Mouse (Mus musculus) cerebellum, adult 11 months (tissue): ENCODE data around the gene Ndrg3.
"Not testable (repeated sequence)": the region's sequence is repeated elsewhere in the genome, so short reads cannot be mapped to it uniquely, and the experiment has no call there.

Experiments used
- DNase-seq: peaks from one replicate; pipeline ENCODE4 v3.0.0; 2022

Ndrg3 gene

DNA sequence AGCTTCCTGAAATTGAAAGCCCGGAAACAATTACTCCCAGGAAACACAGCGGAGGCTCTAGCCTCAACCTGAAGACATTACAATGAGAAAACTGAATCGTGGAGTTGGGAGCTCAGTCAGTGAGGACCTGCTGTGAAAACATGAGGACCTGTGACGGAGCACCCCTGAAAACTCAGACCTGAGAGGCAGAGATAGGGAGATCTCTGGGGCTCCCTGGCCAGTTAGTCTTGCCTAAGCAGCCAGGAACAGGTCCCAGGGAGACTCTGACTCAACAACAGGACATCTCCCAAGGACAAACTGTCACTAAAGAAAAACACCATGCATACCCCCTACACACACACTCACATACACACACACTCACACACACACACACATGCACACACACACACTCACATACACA lies 93.5 kb downstream of the Ndrg3 start:
- DNase-seq: no peak

- no peak for DNase-seq
Observed at GRCm38 (mm10) chr2:156897034-156897433, 94.8 kb downstream of the Ndrg3 start.

- DNase-seq: no peak
Observed at GRCm38 (mm10) chr2:156896384-156896914, 95.4 kb downstream of the Ndrg3 start.

DNA sequence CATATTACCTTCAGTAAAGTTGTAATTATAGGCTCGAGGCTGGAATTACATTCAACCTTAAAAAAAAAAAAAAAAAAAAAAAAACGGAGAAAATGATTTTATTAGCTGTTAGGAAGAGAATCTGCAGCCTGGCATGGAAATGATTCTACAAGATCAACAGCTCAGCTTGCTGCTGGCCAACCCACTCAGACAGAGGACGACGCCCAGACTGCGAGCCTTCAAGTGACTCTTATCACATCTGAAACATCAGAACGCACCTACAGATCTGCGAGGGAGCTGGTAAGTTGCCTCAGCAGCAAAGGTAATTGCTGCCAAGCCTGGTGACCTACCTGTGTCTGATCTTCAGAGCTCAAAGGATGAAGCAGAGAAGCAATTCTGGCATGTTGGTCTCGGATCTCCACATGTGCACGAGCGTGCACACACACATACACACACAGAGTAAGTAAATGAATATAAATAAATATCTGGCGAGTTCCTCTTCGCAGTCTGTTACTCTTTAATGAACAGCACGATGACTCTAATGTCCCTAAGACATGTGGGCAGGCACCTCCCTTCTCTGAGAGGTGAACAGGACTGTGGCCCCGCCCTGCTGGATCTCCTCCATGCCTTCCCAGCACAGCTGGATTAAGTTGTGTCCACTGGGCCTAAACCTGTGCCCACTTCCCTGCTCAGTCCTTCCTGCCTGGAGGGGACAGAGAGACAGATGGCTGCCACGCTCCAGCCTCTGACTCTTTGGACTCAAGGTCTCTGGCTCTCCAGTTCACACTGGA lies 97.2 kb downstream of the Ndrg3 start:
- DNase-seq: no peak

DNA sequence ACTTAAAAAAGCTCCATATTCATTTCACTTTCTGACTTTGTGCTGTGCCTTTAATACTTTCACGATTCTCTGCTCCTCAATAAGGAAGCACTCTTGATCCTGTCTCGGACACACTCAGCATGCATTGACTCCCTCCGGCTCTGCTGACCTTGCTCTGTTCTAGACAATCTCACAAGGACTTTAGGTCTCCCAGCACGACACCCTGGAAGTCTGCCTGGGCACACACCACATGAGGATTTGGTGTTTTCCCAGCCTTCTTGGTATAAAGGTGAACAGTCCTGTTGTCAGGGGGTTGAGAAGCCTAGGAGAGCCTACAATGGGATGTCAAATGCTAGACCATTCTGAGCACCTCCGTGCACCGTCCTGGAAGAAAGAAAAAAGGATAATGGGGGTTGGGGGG lies 99.0 kb downstream of the Ndrg3 start:
- DNase-seq: no peak

DNA sequence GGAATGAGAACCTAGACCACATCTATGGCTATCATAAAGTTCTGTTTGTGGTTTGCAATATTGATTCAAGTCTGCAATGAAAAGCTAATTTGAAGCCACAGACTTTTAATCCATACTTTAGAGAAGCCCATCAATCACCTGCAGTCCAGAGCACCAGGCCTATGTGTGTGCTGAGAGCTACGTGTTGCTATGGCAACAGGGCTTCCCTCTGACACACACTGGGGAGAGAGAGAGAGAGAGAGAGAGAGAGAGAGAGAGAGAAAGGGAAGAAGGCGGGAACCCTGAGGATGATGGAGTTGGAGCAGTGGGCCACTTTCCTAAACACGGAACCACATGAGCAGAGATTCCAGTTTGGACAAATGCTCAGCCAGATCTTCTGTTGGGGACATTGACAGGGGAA lies 99.6 kb downstream of the Ndrg3 start:
- DNase-seq: no peak

DNA sequence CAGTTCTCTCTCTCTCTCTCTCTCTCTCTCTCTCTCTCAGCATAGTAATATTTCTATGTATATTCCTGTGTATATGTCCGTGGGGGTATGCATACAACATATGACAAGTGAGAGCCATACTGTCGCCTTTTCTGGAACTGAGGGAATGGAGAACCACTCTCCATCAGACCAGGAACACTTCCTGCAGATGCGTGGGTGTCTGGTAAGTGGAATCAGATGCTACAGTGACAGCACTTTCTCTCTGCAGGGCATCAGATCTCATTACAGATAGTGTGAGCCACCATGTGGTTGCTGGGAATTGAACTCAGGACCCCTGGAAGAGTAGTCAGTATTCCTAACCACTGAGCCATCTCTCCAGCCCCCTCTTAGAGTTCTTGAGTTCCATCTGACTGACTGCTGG lies 103.4 kb downstream of the Ndrg3 start:
- no peak for DNase-seq

DNA sequence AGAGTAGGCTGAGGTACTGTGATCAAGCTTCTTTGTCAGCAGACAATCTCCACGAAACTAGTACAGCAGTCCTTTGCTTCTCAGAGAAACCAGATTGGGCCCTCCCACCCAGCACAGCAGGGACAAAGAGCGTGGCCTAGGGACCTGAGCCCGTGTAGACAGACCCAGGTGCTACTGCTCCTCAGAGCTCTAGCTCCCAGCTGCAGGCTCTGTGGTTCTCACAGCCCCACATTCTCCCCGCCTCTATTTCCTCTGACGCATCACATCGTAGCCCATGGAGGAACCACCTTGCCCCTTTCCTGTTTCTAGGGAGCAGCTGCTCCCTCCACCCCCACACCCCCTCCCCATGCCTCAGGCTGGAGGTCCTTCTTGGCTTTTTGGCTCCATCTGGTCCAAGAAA lies 104.8 kb downstream of the Ndrg3 start, which contains the start of gene Sla2:
Gene Sla2, minus strand, starts transcription at position 176 of the 400 bp plus-strand sequence.
- no peak for DNase-seq

- DNase-seq: no peak
Observed at GRCm38 (mm10) chr2:156886084-156886631, 105.7 kb downstream of the Ndrg3 start.

- DNase-seq: not testable (repeated sequence)
Observed at GRCm38 (mm10) chr2:156885666-156886065, 106.2 kb downstream of the Ndrg3 start.

DNA sequence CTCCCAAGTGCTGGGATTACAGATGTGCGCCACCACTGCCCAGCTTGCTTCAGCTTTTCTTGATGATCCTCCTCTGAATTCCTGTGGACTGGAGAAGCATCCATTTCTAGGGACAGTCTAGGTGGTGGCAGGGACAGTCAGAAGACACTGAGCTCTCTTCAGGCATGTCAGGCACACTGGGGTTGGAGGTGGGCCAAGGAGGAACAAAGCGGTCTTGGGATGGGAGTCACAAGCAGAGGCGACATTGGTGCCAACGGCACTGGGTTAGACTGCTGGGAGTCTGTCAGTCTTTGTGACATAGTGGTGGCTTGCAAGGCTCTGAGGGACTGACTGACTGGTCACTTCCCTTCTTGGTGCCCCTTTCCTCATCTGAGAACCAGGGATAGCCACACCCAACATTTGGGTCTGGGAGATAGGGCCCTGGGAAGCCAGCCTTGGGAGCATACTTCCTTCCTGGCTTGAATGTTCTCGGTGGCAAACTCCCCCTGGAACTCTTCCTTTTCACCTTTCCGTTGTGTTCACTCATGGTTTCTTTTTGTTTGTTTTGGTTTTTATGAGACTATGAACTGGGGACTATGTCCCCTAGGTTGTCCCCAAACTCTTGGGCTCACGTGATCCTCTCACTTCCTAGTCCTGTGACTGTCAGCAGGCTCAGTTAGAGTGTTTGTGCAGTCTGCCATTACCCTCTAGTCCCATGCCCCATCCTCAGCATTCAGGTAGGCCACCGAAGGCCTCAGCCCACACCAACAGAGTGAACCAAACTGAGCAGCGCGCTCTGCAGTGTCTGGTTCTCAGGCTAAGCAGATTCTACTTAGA lies 107.3 kb downstream of the Ndrg3 start:
- DNase-seq: no peak

- no peak for DNase-seq
Observed at GRCm38 (mm10) chr2:156882431-156883001, 109.3 kb downstream of the Ndrg3 start.

DNA sequence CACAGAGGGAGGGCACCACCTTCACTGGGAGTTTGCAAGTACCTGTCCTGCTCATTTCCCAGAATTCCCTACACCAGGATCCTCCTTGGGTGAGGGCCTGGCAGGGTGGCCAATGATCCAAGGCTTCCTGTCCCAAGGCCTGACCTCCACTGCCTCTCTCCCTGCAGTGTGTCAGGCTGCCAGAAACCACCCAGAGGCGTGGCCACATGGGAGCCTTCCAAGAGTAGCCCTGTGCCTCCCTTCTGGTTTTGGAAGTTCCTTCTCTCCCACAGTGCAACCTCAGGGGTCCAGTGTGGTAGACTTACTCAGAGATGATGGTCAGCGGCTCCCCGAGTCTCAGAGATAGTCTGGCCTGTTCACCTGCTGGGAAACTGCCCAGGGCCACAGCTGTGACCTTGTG lies 112.3 kb downstream of the Ndrg3 start:
- DNase-seq: no peak

DNA sequence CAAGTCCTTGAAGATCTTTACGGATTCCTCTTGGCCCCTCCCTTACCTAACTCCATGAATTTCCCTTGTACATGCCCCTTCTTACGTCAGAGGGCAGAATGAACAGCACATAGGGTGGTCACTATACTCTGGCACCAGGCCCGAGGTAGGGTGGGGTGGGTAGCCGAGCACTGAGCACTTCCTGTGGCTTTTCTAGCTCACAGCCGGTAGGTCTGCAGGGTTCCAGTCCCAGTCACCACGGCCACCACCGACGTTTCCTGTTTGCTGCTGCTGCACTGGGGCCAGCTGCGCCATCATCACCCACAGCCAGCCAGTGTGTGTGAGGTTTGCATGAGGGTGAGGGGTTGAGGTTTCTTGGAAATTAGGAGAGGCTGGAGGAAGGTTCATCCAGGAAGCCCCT lies 114.1 kb downstream of the Ndrg3 start:
- DNase-seq: no peak
